Mouse (Mus musculus) C2C12 (cell line): ENCODE measurements around the gene Myrf.

ENCODE experiments used
- CEBPB ChIP-seq: IDR thresholded peaks from one replicate; pipeline ENCODE4 v1.6.1; 2011; ENCODE audit warnings: low read depth, mild to moderate bottlenecking, control low read depth, moderate library complexity
- CTCF ChIP-seq: IDR thresholded peaks from one replicate; pipeline ENCODE4 v1.5.1; 2011; ENCODE audit not compliant: control insufficient read depth, insufficient read depth, insufficient read length
- MYOD1 ChIP-seq: IDR thresholded peaks from one replicate; pipeline ENCODE4 v1.6.1; 2011; ENCODE audit warnings: low read depth; ENCODE audit not compliant: control insufficient read depth, insufficient read length
- USF1 ChIP-seq: IDR thresholded peaks from one replicate; pipeline ENCODE4 v1.6.1; 2011; ENCODE audit warnings: low read depth, mild to moderate bottlenecking, control low read depth, moderate library complexity

GRCm38 (mm10) chr19:10170466-10170865 is 70.1 kb downstream of the Myrf start:
- TF ChIP-seq CTCF (no peak), USF1 (no peak), MYOD1 (no peak), CEBPB (no peak)
